Mouse (Mus musculus) liver, adult 2 months (tissue): ENCODE data around the gene Ptprm. TPM values are rescaled to one million over a fixed set of nuclear protein-coding genes. Genes with fewer than 3 reads are reported as not detected.

ENCODE experiments used
- DNase-seq: peaks from one replicate; pipeline ENCODE4 v3.0.0-alpha.2; 2011; ENCODE audit warnings: low read depth, low spot score; ENCODE audit errors: extremely low read depth
- H3K27ac ChIP-seq: fragments of 200-500 bp; replicated peaks from 2 replicates; pipeline ENCODE4 v1.5.1; 2012; ENCODE audit warnings: low read depth, mild to moderate bottlenecking, control low read depth, inconsistent platforms, low read length; ENCODE audit not compliant: insufficient read depth
- H3K27me3 ChIP-seq: fragments of 200-500 bp; 2 replicates; pipeline ENCODE4 v1.6.1; 2012; ENCODE audit warnings: mild to moderate bottlenecking, moderate library complexity, low read length, inconsistent platforms; ENCODE audit not compliant: control insufficient read depth, insufficient read depth
- H3K36me3 ChIP-seq: fragments of 200-500 bp; 2 replicates; pipeline ENCODE4 v1.6.1; 2012; ENCODE audit warnings: low read length, inconsistent platforms; ENCODE audit not compliant: control insufficient read depth, insufficient read depth
- H3K4me1 ChIP-seq: fragments of 200-500 bp; 2 replicates; pipeline ENCODE4 v1.6.1; 2011; ENCODE audit warnings: low read length; ENCODE audit not compliant: control insufficient read depth, insufficient read depth
- H3K4me3 ChIP-seq: fragments of 200-500 bp; 2 replicates; pipeline ENCODE4 v1.5.1; 2011; ENCODE audit warnings: low read depth, mild to moderate bottlenecking, control low read depth, low read length, moderate library complexity; ENCODE audit not compliant: insufficient read depth
- H3K79me2 ChIP-seq: fragments of 200-500 bp; 2 replicates; pipeline ENCODE4 v1.6.1; 2012; ENCODE audit warnings: inconsistent platforms, mild to moderate bottlenecking, low read length, moderate library complexity; ENCODE audit not compliant: control insufficient read depth, insufficient read depth
- H3K9ac ChIP-seq: fragments of 200-500 bp; 2 replicates; pipeline ENCODE4 v1.6.1; 2012; ENCODE audit warnings: low read depth, mild to moderate bottlenecking, control low read depth, inconsistent platforms, low read length
- CTCF ChIP-seq: fragments of 200-500 bp; IDR thresholded peaks from 2 replicates; pipeline ENCODE4 v1.5.1; 2011; ENCODE audit warnings: low read depth, low read length, control low read depth
- POLR2A ChIP-seq: fragments of 200-500 bp; IDR thresholded peaks from 2 replicates; pipeline ENCODE4 v1.6.1; 2011; ENCODE audit warnings: low read length, control low read depth; ENCODE audit not compliant: insufficient read depth; ENCODE audit errors: extremely low read depth
- WGBS: fragments of 180-500 bp; shearing (Covaris S2); methylation state at CpG from one replicate; pipeline ENCODE4 v1.1.7; 2018; 5-methylcytosine and 5-hydroxymethylcytosine counted together
- polyA plus RNA-seq: library from polyadenylated mRNA; depleted of rRNA; stranded (reverse); fragments of >200 nt; gene quantifications from 2 replicates; pipeline ENCODE4 v1.2.3, GENCODE M21; 2012
- total RNA-seq: library from RNA; depleted of rRNA; stranded (reverse); fragments of >200 nt; gene quantifications from 2 replicates; pipeline ENCODE4 v1.2.3, GENCODE M21; 2014

Ptprm gene
- total and polyA plus RNA-seq, 2 experiments: 0.78 to 3.3 TPM

DNA sequence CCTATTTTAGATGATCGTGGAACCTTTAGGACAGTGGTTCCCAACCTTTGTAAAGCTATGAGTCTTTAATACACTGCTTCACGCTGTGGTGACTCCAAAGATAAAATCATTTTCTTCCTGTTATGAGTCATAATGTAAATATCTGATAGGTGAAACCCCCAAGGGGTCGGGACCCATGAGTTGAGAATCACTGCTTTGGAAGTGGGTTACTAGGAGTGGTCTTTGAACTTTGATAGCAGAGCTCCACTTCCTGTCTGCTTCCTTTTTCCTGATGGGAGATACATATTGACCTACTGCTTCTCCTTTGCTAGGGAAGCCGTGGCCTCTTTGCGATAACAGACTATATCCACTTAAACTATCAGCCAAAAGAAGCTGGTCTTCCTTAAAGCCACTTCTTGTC lies 27.4 kb upstream of the Ptprm start:
- Histone ChIP-seq H3K79me2 (no peaks in the 10 kb centered on the region), H3K4me3 (no peak overlapping the region), H3K27ac (no peak overlapping the region), H3K36me3 (no peaks in the 10 kb centered on the region), H3K4me1 (no peaks in the 10 kb centered on the region), H3K9ac (no peak overlapping the region), H3K27me3 (no peaks in the 10 kb centered on the region)
- WGBS: 62% methylated on average over 5 of the region's 5 CpGs
- DNase-seq: no peak
- TF ChIP-seq POLR2A (no peak), CTCF (no peak)

GRCm38 (mm10) chr17:67367866-67368265 lies 13.6 kb upstream of the Ptprm start:
- H3K4me1 ChIP-seq: no peaks in the 10 kb centered on the region
- 94% methylated on average over 7 of the region's 7 CpGs for WGBS
- no peaks in the 10 kb centered on the region; the same call in 1 of the 2 replicates for H3K27me3 ChIP-seq
- H3K79me2 ChIP-seq: no peaks in the 10 kb centered on the region
- H3K4me3 ChIP-seq: no peak overlapping the region
- H3K27ac ChIP-seq: no peak overlapping the region
- no peaks in the 10 kb centered on the region for H3K36me3 ChIP-seq
- H3K9ac ChIP-seq: no peak overlapping the region
- no peak for TF ChIP-seq POLR2A
- no peak for TF ChIP-seq CTCF
- DNase-seq: no peak

DNA sequence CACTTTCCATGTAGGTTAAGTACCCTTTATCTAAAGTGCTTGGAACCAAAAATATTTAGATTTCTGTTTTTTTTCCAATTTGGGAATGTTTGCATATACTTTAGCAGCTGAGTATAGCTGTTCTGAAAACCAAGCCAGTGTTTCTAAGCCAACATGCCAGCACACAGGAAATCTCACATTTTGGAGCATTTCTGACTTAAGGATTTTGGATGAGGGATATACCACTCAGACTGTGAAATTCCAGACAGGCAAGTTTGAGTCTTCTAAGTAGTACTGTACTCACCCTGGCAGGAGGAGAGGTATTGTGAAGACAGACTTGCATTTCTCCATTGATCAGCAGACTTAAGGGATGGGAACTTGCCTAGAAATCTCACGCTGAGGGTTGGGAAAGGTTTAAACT lies 10.2 kb upstream of the Ptprm start:
- WGBS: 79% methylated on average over 1 of the region's 1 CpGs
- H3K79me2 ChIP-seq: no peaks in the 10 kb centered on the region

DNA sequence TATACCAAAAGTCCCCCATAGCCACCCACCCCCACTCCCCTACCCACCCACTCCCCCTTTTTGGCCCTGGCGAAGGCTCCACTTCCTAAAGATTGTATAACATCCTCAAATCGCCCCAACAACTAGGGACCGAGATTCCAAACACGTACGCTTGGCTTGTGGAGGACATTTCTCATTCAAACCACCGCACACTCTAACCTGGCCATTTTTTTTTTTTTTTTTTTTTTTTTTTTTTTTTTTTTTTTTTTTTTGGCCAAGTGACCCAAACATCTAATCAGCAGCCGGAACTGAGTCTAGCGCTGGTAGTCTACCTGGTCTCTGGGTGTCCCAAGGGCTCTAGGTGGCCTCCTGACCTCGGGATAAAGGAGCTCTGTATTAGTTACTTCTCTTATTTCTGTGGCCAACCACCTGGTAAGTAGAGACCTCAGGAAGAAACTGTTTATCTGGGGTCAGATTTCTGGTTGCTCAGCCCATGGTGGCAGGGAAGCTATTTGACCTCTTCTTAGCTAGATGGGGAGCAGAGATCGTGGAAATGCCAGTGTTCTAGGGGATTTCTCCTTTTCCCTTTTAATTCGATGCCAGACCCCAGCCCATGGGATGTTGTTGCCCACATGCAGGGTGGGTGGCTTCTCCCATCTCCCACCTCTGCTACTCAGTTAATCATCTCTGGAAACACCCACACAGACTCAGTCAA lies 9.3 kb upstream of the Ptprm start:
- Histone ChIP-seq H3K4me3 (no peak overlapping the region), H3K79me2 (no peaks in the 10 kb centered on the region), H3K9ac (no peak overlapping the region), H3K27ac (no peak overlapping the region), H3K27me3 (no peaks in the 10 kb centered on the region; the same call in 1 of the 2 replicates), H3K36me3 (no peaks in the 10 kb centered on the region), H3K4me1 (no peaks in the 10 kb centered on the region)
- no peak for DNase-seq
- no peak for TF ChIP-seq CTCF
- WGBS: 71% methylated on average over 11 of the region's 11 CpGs

More for the DNA sequence above, 10.2 kb upstream of the Ptprm start:
- H3K4me3 ChIP-seq: no peak overlapping the region
- H3K27ac ChIP-seq: no peak overlapping the region
- no peak overlapping the region for H3K9ac ChIP-seq
- H3K4me1 ChIP-seq: no peaks in the 10 kb centered on the region
- no peak for TF ChIP-seq CTCF
- TF ChIP-seq POLR2A: no peak
- no peaks in the 10 kb centered on the region; the same call in 1 of the 2 replicates for H3K27me3 ChIP-seq
- no peak for DNase-seq
- H3K36me3 ChIP-seq: no peaks in the 10 kb centered on the region

DNA sequence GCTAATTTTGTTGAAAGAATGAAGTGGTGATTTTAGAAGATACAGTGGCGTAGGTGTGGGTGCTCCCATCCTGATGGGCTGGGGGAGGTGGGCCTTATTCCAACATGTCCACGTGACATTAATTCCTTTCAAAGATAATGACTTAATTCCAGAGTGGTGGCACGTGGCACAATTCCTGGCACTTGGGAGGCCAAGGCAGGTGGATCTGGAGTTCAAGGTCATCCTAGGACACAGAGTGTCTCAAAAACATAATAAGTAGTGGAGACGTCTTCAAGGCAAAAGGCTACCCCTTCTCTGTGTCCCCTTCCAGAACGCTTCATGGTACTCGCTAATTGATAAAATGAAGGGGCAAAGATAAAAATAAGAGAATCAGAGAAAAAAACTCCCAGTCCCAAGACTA lies 7.9 kb upstream of the Ptprm start:
- TF ChIP-seq POLR2A (no peak), CTCF (no peak)
- no peak overlapping the region for H3K27ac ChIP-seq
- no peaks in the 10 kb centered on the region; the same call in 1 of the 2 replicates for H3K27me3 ChIP-seq
- H3K9ac ChIP-seq: no peak overlapping the region
- 81% methylated on average over 6 of the region's 6 CpGs for WGBS
- H3K36me3 ChIP-seq: no peaks in the 10 kb centered on the region
- no peak for DNase-seq
- no peak overlapping the region for H3K4me3 ChIP-seq
- H3K79me2 ChIP-seq: no peaks in the 10 kb centered on the region
- no peaks in the 10 kb centered on the region for H3K4me1 ChIP-seq

DNA sequence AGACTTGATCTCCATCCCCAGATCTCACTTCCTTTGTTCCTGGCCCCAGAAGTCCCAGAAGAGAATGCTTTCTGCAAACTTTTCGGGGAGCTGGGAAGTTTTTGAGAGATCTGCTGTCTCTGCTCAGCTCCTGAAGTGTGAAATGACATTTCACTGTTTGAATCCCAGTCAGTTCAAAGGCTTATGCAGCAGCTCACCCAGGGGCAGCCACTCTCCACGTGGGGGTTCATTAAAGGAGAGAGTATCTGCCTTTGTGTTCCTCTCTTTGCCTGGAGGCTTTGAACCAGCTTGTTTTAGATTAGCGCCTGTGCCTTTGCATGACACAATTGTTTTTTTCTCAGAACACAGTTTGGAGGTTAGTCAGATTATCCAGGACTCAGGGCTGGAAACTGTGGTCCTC lies 6.3 kb upstream of the Ptprm start:
- TF ChIP-seq CTCF (no peak), POLR2A (no peak)
- H3K27ac ChIP-seq: no peak overlapping the region
- no peaks in the 10 kb centered on the region for H3K36me3 ChIP-seq
- H3K4me3 ChIP-seq: no peak overlapping the region
- H3K27me3 ChIP-seq: no peaks in the 10 kb centered on the region; the same call in 1 of the 2 replicates
- no peaks in the 10 kb centered on the region for H3K79me2 ChIP-seq
- no peak for DNase-seq
- no peak overlapping the region for H3K9ac ChIP-seq
- WGBS: 29% methylated on average over 3 of the region's 3 CpGs
- no peaks in the 10 kb centered on the region for H3K4me1 ChIP-seq
